Mouse (Mus musculus): ENCODE measurements around the gene Plppr1. TPM values are rescaled to one million over a fixed set of nuclear protein-coding genes. Genes with fewer than 3 reads are reported as not detected.

Plppr1 gene
- polyA plus RNA-seq, 1 experiment from 2014 or later, result 5.1 TPM

- H3K9me3 ChIP-seq, result no peaks in the 10 kb centered on the region
- no peak overlapping the region for H3K9ac ChIP-seq
- 55% methylated on average over 4 of the region's 4 CpGs for WGBS
Measured at GRCm38 (mm10) chr4:49144798-49145197, 85.7 kb downstream of the Plppr1 start.

GRCm38 (mm10) chr4:49148775-49149174 lies 89.7 kb downstream of the Plppr1 start:
- H3K27ac ChIP-seq, result no peak overlapping the region
- H3K4me3 ChIP-seq, result no peak overlapping the region
- WGBS, result 77% methylated on average over 2 of the region's 2 CpGs
- H3K27me3 ChIP-seq, result no peaks in the 10 kb centered on the region
- H3K4me2 ChIP-seq, result no peak overlapping the region
- no peak overlapping the region for H3K9ac ChIP-seq
- no peaks in the 10 kb centered on the region for H3K4me1 ChIP-seq
- no peak for ATAC-seq (ENCODE audit: insufficient number of reproducible peaks, low FRiP score, low TSS enrichment, low read depth)
- H3K36me3 ChIP-seq, result no peaks in the 10 kb centered on the region
- H3K9me3 ChIP-seq, result no peaks in the 10 kb centered on the region

More at GRCm38 (mm10) chr4:49144798-49145197, 85.7 kb downstream of the Plppr1 start:
- Histone ChIP-seq H3K36me3 (no peaks in the 10 kb centered on the region), H3K4me2 (no peak overlapping the region), H3K4me1 (no peaks in the 10 kb centered on the region), H3K4me3 (no peak overlapping the region), H3K27me3 (no peaks in the 10 kb centered on the region), H3K27ac (no peak overlapping the region)
- no peak for ATAC-seq (ENCODE audit: insufficient number of reproducible peaks, low FRiP score, low TSS enrichment, low read depth)

- Histone ChIP-seq H3K4me3 (no peak overlapping the region), H3K36me3 (no peaks in the 10 kb centered on the region), H3K9ac (no peak overlapping the region), H3K4me2 (no peak overlapping the region), H3K4me1 (no peaks in the 10 kb centered on the region), H3K27me3 (no peaks in the 10 kb centered on the region), H3K9me3 (no peaks in the 10 kb centered on the region), H3K27ac (no peak overlapping the region)
- ATAC-seq (ENCODE audit: insufficient number of reproducible peaks, low FRiP score, low TSS enrichment, low read depth), result no peak
- WGBS, result 66% methylated on average over 2 of the region's 2 CpGs
Measured at GRCm38 (mm10) chr4:49149251-49149650, 90.2 kb downstream of the Plppr1 start.

DNA sequence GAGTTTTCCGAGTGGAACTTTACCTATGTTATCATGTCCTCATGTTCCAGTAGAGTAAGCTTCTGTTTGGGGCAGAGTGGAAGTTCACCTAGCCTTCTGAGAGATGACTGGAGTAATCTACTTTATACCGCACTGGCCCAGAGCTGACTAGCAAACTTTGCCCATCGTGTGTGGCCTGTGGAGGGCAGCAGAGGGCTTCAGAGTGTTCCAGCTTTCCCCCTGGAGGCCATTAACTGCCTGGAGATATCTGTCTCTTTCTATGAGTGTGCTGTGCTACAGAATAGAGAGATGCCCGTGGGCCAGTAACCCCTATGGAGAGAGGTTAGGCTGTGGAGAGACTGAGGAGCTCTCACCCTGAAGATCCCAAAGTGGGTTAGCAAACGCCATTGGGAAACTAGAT lies 94.8 kb downstream of the Plppr1 start:
- ATAC-seq (ENCODE audit: insufficient number of reproducible peaks, low FRiP score, low TSS enrichment, low read depth), result no peak
- H3K36me3 ChIP-seq, result no peaks in the 10 kb centered on the region
- no peak overlapping the region for H3K27ac ChIP-seq
- H3K9me3 ChIP-seq, result no peaks in the 10 kb centered on the region
- no peaks in the 10 kb centered on the region for H3K27me3 ChIP-seq
- no peaks in the 10 kb centered on the region for H3K4me1 ChIP-seq
- 37% methylated on average over 5 of the region's 5 CpGs for WGBS
- no peak overlapping the region for H3K4me2 ChIP-seq
- no peak overlapping the region for H3K4me3 ChIP-seq
- H3K9ac ChIP-seq, result no peak overlapping the region

DNA sequence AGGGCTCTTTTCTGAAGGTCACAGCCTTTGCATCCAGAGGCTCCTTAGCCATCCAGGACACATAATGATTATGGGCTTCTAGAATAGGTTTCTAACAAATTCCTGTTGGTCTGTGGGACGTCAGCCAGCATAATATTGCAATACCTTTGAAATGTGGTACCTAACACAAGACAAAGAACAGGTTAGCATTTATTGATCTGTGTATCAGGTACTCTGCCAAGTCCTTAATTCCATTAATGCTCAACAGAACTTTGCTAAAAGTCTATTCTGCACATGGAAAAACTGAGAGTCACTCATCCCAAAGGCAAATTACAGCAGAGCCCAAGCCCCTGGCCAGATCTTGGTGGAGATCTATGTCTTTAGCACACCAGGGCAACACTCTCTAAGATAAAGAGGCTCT lies 97.7 kb downstream of the Plppr1 start:
- WGBS, result 69% methylated on average over 1 of the region's 1 CpGs
- H3K4me2 ChIP-seq, result no peak overlapping the region
- H3K9me3 ChIP-seq, result no peaks in the 10 kb centered on the region
- no peaks in the 10 kb centered on the region for H3K36me3 ChIP-seq
- no peak for ATAC-seq (ENCODE audit: insufficient number of reproducible peaks, low FRiP score, low TSS enrichment, low read depth)
- no peak overlapping the region for H3K4me3 ChIP-seq
- no peaks in the 10 kb centered on the region for H3K27me3 ChIP-seq
- H3K4me1 ChIP-seq, result no peaks in the 10 kb centered on the region
- H3K27ac ChIP-seq, result no peak overlapping the region
- no peak overlapping the region for H3K9ac ChIP-seq

- ATAC-seq (ENCODE audit: insufficient number of reproducible peaks, low FRiP score, low TSS enrichment, low read depth), result no peak
- Histone ChIP-seq H3K4me1 (no peaks in the 10 kb centered on the region), H3K9me3 (no peaks in the 10 kb centered on the region), H3K4me2 (no peak overlapping the region), H3K9ac (no peak overlapping the region), H3K27ac (no peak overlapping the region), H3K36me3 (no peaks in the 10 kb centered on the region), H3K27me3 (no peaks in the 10 kb centered on the region), H3K4me3 (no peak overlapping the region)
- 84% methylated on average over 3 of the region's 3 CpGs for WGBS
Measured at GRCm38 (mm10) chr4:49163285-49163684, 104.2 kb downstream of the Plppr1 start.

GRCm38 (mm10) chr4:49166391-49166790 lies 107.3 kb downstream of the Plppr1 start:
- no peak for ATAC-seq (ENCODE audit: insufficient number of reproducible peaks, low FRiP score, low TSS enrichment, low read depth)

DNA sequence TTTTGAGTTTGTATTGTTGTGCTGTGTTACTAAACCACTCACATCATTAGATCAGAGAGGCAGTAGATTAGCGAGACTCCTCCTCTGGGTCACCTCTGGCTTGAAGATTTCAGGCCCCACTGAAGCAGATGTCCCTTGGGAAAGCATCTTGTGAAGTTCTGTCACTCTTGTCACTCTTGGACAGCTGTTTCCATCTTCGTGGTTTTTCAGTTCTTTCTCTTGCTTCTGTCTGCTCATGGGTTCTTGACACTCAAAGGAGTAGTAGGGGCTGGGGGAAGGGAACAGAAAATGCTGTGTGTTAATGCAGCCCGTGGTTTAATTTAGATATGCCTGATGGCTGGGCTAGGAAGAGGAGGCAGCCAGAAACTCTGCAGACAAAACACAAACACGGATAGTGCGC lies 108.0 kb downstream of the Plppr1 start:
- Histone ChIP-seq H3K9me3 (no peaks in the 10 kb centered on the region), H3K36me3 (no peaks in the 10 kb centered on the region), H3K4me3 (no peak overlapping the region), H3K4me1 (no peaks in the 10 kb centered on the region), H3K27ac (no peak overlapping the region), H3K27me3 (no peaks in the 10 kb centered on the region), H3K4me2 (no peak overlapping the region), H3K9ac (no peak overlapping the region)
- 84% methylated on average over 5 of the region's 5 CpGs for WGBS
- no peak for ATAC-seq (ENCODE audit: insufficient number of reproducible peaks, low FRiP score, low TSS enrichment, low read depth)

More at GRCm38 (mm10) chr4:49166391-49166790, 107.3 kb downstream of the Plppr1 start:
- Histone ChIP-seq H3K27me3 (no peaks in the 10 kb centered on the region), H3K4me1 (no peaks in the 10 kb centered on the region), H3K36me3 (no peaks in the 10 kb centered on the region), H3K4me3 (no peak overlapping the region), H3K9me3 (no peaks in the 10 kb centered on the region), H3K9ac (no peak overlapping the region), H3K27ac (no peak overlapping the region), H3K4me2 (no peak overlapping the region)
- WGBS, result 67% methylated on average over 3 of the region's 3 CpGs

DNA sequence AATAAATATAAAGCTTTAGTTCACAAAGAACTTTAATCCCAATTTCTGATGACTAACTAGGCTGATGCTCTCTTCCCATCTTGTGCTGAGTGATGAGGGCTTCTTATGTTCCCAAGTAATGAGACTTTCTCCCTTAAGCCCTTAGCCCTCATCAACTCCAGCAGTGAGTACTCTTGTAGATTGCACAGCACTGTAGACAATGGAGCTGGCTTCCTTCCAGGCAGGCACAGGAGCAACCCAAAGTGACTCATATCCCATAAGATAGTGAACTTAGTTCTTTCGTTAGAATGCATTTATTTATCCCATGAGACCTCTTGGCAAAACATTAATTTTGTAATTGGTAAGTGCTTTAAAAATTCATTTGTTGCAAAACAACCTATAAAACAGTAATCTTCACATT lies 110.4 kb downstream of the Plppr1 start:
- Histone ChIP-seq H3K9ac (no peak overlapping the region), H3K36me3 (no peaks in the 10 kb centered on the region), H3K9me3 (no peaks in the 10 kb centered on the region), H3K27ac (no peak overlapping the region), H3K4me2 (no peak overlapping the region), H3K4me1 (no peaks in the 10 kb centered on the region), H3K27me3 (no peaks in the 10 kb centered on the region), H3K4me3 (no peak overlapping the region)
- no peak for ATAC-seq (ENCODE audit: insufficient number of reproducible peaks, low FRiP score, low TSS enrichment, low read depth)
- 18% methylated on average over 1 of the region's 1 CpGs for WGBS

- 87% methylated on average over 2 of the region's 2 CpGs for WGBS
- H3K4me1 ChIP-seq, result no peaks in the 10 kb centered on the region; the same call in 1 of the 2 replicates
- H3K4me2 ChIP-seq, result no peak overlapping the region
- H3K9me3 ChIP-seq, result no peaks in the 10 kb centered on the region
- H3K27me3 ChIP-seq, result no peaks in the 10 kb centered on the region
- H3K4me3 ChIP-seq, result no peak overlapping the region
- no peak overlapping the region for H3K9ac ChIP-seq
- H3K36me3 ChIP-seq, result no peaks in the 10 kb centered on the region
- H3K27ac ChIP-seq, result no peak overlapping the region
- no peak for ATAC-seq (ENCODE audit: insufficient number of reproducible peaks, low FRiP score, low TSS enrichment, low read depth)
Measured at GRCm38 (mm10) chr4:49178101-49178500, 119.0 kb downstream of the Plppr1 start.

- 61% methylated on average over 3 of the region's 3 CpGs for WGBS
- H3K36me3 ChIP-seq, result no peaks in the 10 kb centered on the region
- ATAC-seq (ENCODE audit: insufficient number of reproducible peaks, low FRiP score, low TSS enrichment, low read depth), result no peak
- H3K27ac ChIP-seq, result no peak overlapping the region
- no peak overlapping the region for H3K4me2 ChIP-seq
- H3K9me3 ChIP-seq, result no peaks in the 10 kb centered on the region
- no peaks in the 10 kb centered on the region for H3K27me3 ChIP-seq
- H3K9ac ChIP-seq, result no peak overlapping the region
- H3K4me3 ChIP-seq, result no peak overlapping the region
- H3K4me1 ChIP-seq, result no peaks in the 10 kb centered on the region; the same call in 1 of the 2 replicates
Measured at GRCm38 (mm10) chr4:49178891-49179290, 119.8 kb downstream of the Plppr1 start.

- 75% methylated on average over 2 of the region's 2 CpGs for WGBS
Measured at GRCm38 (mm10) chr4:49179471-49180181, 120.6 kb downstream of the Plppr1 start.

More at GRCm38 (mm10) chr4:49179471-49180181, 120.6 kb downstream of the Plppr1 start:
- no peaks in the 10 kb centered on the region for H3K36me3 ChIP-seq
- H3K9me3 ChIP-seq, result no peaks in the 10 kb centered on the region
- no peaks in the 10 kb centered on the region for H3K27me3 ChIP-seq
- no peak overlapping the region for H3K4me3 ChIP-seq
- no peak overlapping the region for H3K27ac ChIP-seq
- no peak overlapping the region for H3K9ac ChIP-seq
- ATAC-seq (ENCODE audit: insufficient number of reproducible peaks, low FRiP score, low TSS enrichment, low read depth), result no peak
- no peak overlapping the region for H3K4me2 ChIP-seq
- H3K4me1 ChIP-seq, result no peaks in the 10 kb centered on the region; the same call in 1 of the 2 replicates

Measured in limb, embryonic 15.5 days (tissue).